Mouse (Mus musculus) megakaryocyte, embryonic 14.5 days (primary cell): ENCODE measurements at regions not wholly inside any gene's neighbourhood (a gene's known extent, or its start where the extent isn't known, plus 50 kb on each side); places are given as distances from the start of the nearest gene placed in this dataset.

ENCODE experiments used
- FLI1 ChIP-seq: IDR thresholded peaks from 2 replicates; pipeline ENCODE4 v1.6.1; 2012; ENCODE audit warnings: low read length, inconsistent platforms, mixed read lengths
- GATA1 ChIP-seq: IDR thresholded peaks from 3 replicates; pipeline ENCODE4 v1.6.1; 2012; ENCODE audit warnings: mixed read lengths, low read length, inconsistent platforms, borderline replicate concordance

DNA sequence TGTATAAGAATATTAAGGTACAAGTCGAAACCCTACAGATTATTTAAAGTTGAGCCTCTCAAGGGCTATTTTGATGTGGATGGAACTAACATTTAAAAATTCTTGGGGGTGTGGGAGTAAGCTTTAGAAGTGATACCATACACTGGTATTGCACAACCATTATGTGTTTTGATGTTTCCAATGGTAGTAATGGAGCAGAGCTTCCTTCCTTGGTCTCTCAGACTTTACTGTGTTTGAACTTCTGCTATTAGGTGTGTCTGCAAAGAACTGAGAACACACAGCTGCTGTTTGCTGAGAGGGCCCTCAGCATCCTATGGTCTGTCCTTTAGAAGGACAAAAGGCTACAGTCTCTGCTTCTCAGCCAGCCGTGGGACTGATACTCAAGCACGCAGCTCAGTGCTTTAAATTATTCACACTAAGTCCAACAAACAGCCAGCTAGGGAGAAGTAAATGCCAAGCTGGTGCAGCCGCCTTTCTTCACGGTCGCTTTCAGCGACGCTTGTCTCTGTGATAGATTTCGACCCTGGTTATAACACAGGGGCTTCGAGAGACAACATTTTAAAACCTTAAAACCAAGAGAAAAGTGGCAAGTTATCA, 479.5 kb downstream of the Ccdc171 start:
- TF ChIP-seq GATA1 (no peak), FLI1 (no peak)
